Mouse (Mus musculus) embryonic facial prominence, embryonic 11.5 days (tissue): ENCODE measurements at regions not wholly inside any gene's neighbourhood (a gene's known extent, or its start where the extent isn't known, plus 50 kb on each side); places are given as distances from the start of the nearest gene placed in this dataset.

ENCODE experiments used
- ATAC-seq: fragments of 200-750 bp; cut with Nextera tagmentation; replicated peaks from 2 replicates; pipeline ENCODE4 v1.8.0; 2017; ENCODE audit warnings: low read depth; ENCODE audit not compliant: insufficient number of reproducible peaks, low FRiP score, low TSS enrichment
- DNase-seq: peaks from one replicate; pipeline ENCODE4 v3.0.0-alpha.2; 2015; ENCODE audit warnings: low spot score
- H3K27ac ChIP-seq: fragments of 300-500 bp; sonication (generic); replicated peaks from 2 replicates; pipeline ENCODE4 v1.5.1; 2014; ENCODE audit warnings: mild to moderate bottlenecking, low read depth, low read length, control low read depth
- H3K27me3 ChIP-seq: fragments of 300-500 bp; sonication (generic); 2 replicates; pipeline ENCODE4 v1.6.1; 2014; ENCODE audit warnings: mild to moderate bottlenecking, low read length, moderate library complexity, mixed read lengths; ENCODE audit not compliant: control insufficient read depth, insufficient read depth
- H3K36me3 ChIP-seq: fragments of 300-500 bp; sonication (generic); replicated peaks from 2 replicates; pipeline ENCODE4 v1.6.1; 2014; ENCODE audit warnings: low read depth, mild to moderate bottlenecking, low read length, moderate library complexity, mixed read lengths; ENCODE audit not compliant: control insufficient read depth, insufficient read depth
- H3K4me1 ChIP-seq: fragments of 300-500 bp; sonication (generic); 2 replicates; pipeline ENCODE4 v1.6.1; 2014; ENCODE audit warnings: low read length, mixed read lengths; ENCODE audit not compliant: control insufficient read depth, insufficient read depth
- H3K4me2 ChIP-seq: fragments of 300-500 bp; sonication (generic); 2 replicates; pipeline ENCODE4 v1.6.1; 2014; ENCODE audit warnings: low read depth, mild to moderate bottlenecking, control low read depth, low read length, moderate library complexity
- H3K4me3 ChIP-seq: fragments of 300-500 bp; sonication (generic); 2 replicates; pipeline ENCODE4 v1.5.1; 2014; ENCODE audit warnings: low read depth, low read length, control low read depth
- H3K9ac ChIP-seq: fragments of 300-500 bp; sonication (generic); replicated peaks from 2 replicates; pipeline ENCODE4 v1.6.1; 2014; ENCODE audit warnings: mild to moderate bottlenecking, control low read depth, low read length
- H3K9me3 ChIP-seq: fragments of 300-500 bp; sonication (generic); replicated peaks from 2 replicates; pipeline ENCODE4 v1.6.1; 2016; ENCODE audit warnings: mild to moderate bottlenecking, low read length, inconsistent platforms, mixed read lengths; ENCODE audit not compliant: control insufficient read depth
- WGBS: fragments of 180-500 bp; shearing (Covaris S2); extraction: QIAGEN DNeasy Blood & Tissue Kit; methylation state at CpG from one replicate; pipeline ENCODE4 v1.1.7; 2014; 5-methylcytosine and 5-hydroxymethylcytosine counted together

DNA sequence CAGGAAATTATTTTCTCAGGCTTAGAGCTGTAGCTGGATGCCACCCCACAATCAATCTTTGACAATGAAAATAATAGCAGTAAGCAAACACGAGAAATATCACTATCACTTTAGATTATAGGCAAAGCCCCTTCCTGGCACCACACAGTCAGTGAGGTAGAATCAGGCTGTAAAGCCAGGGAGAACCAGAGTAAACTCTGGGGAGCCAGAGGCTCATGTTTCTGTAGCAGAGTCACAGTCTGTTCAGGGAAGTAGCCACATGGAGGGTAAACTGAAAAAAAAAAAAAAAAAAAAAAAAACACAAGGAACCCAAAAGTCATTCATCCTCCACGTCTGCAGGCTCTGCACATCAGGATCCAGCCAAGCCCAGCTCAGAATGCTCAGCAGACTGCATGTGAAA lies 73.6 kb upstream of the Kctd3 start:
- no peaks in the 10 kb centered on the region for H3K9me3 ChIP-seq
- 59% methylated on average over 2 of the region's 2 CpGs for WGBS
- DNase-seq: no peak
- H3K27me3 ChIP-seq: no peaks in the 10 kb centered on the region
- H3K4me1 ChIP-seq: no peaks in the 10 kb centered on the region
- H3K27ac ChIP-seq: no peak overlapping the region
- no peak overlapping the region for H3K9ac ChIP-seq
- no peaks in the 10 kb centered on the region for H3K36me3 ChIP-seq
- H3K4me3 ChIP-seq: no peak overlapping the region
- ATAC-seq: no peak; the same call in 1 of the 2 replicates
- no peak overlapping the region for H3K4me2 ChIP-seq

- Histone ChIP-seq H3K27me3 (no peaks in the 10 kb centered on the region), H3K4me1 (no peaks in the 10 kb centered on the region), H3K4me2 (no peak overlapping the region), H3K9ac (no peak overlapping the region), H3K36me3 (no peaks in the 10 kb centered on the region), H3K4me3 (no peak overlapping the region), H3K27ac (no peak overlapping the region), H3K9me3 (no peaks in the 10 kb centered on the region)
- peak; percentile 82 for ATAC-seq
- peak; percentile 76 for DNase-seq
- 22% methylated on average over 9 of the region's 9 CpGs for WGBS
Observed at GRCm38 (mm10) chr1:189080797-189081196, 73.2 kb upstream of the Kctd3 start.

- Histone ChIP-seq H3K4me3 (no peak overlapping the region), H3K9ac (no peak overlapping the region), H3K9me3 (no peaks in the 10 kb centered on the region), H3K4me2 (no peak overlapping the region), H3K27me3 (no peaks in the 10 kb centered on the region), H3K27ac (no peak overlapping the region), H3K4me1 (no peaks in the 10 kb centered on the region), H3K36me3 (no peaks in the 10 kb centered on the region)
- WGBS: 77% methylated on average over 11 of the region's 11 CpGs
- DNase-seq (no peak), ATAC-seq (no peak)
Observed at GRCm38 (mm10) chr1:189079451-189080410, 72.1 kb upstream of the Kctd3 start.

GRCm38 (mm10) chr1:189077861-189078260 lies 70.2 kb upstream of the Kctd3 start:
- ATAC-seq (no peak), DNase-seq (no peak)
- H3K4me1 ChIP-seq: no peaks in the 10 kb centered on the region
- no peaks in the 10 kb centered on the region for H3K9me3 ChIP-seq
- no peak overlapping the region for H3K4me2 ChIP-seq
- no peaks in the 10 kb centered on the region for H3K36me3 ChIP-seq
- no peaks in the 10 kb centered on the region for H3K27me3 ChIP-seq
- H3K9ac ChIP-seq: no peak overlapping the region
- 81% methylated on average over 5 of the region's 5 CpGs for WGBS
- no peak overlapping the region for H3K4me3 ChIP-seq
- H3K27ac ChIP-seq: no peak overlapping the region

DNA sequence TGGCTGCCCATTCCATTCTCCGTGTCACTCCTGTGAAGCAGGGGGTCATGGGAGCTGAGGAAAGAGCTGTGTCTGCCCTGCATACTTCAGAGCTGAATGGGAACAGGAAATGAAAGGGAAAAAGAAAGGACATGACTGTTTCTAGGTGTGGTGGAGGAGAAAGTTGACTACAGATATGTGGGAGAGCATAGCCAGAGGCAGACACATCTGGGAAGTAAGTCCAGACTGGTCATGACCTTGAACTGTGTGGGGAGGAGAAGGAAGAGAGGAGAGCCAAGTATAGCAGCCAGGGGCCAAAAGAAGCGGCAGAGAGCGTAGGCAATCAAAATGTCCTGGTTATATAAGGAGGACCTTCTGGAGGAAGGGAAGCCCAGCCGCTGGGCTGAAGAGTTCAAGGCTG lies 68.6 kb upstream of the Kctd3 start:
- no peak for ATAC-seq
- Histone ChIP-seq H3K4me3 (no peak overlapping the region), H3K36me3 (no peaks in the 10 kb centered on the region), H3K4me2 (no peak overlapping the region), H3K27me3 (no peaks in the 10 kb centered on the region), H3K9me3 (no peaks in the 10 kb centered on the region), H3K4me1 (no peaks in the 10 kb centered on the region), H3K9ac (no peak overlapping the region), H3K27ac (no peak overlapping the region)
- 66% methylated on average over 4 of the region's 4 CpGs for WGBS
- no peak for DNase-seq

GRCm38 (mm10) chr1:189075671-189076070 lies 68.0 kb upstream of the Kctd3 start:
- Histone ChIP-seq H3K27ac (no peak overlapping the region), H3K27me3 (no peaks in the 10 kb centered on the region), H3K9ac (no peak overlapping the region), H3K9me3 (no peaks in the 10 kb centered on the region), H3K4me1 (no peaks in the 10 kb centered on the region), H3K36me3 (no peaks in the 10 kb centered on the region), H3K4me2 (no peak overlapping the region), H3K4me3 (no peak overlapping the region)
- 73% methylated on average over 13 of the region's 13 CpGs for WGBS
- DNase-seq: no peak
- ATAC-seq: no peak

DNA sequence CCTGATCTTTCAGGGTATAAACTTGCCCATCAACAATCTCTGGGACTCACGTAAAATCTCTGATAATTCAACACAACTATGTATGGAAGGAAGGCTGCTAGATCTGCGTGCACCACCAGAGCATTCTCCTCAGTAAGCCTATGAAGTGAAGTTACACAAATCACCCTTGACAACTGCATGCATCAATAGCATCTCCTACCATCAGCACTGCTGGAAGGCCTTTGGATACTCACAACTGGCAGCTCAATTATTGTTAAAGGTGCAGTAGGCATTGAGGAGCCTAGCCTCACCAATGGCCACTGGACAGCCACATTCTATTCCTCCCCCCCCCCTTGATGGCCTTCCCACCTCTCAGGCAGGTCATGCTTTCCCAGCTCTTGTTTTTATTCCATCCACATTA lies 64.9 kb upstream of the Kctd3 start:
- H3K4me3 ChIP-seq: no peak overlapping the region
- WGBS: 90% methylated on average over 2 of the region's 2 CpGs
- ATAC-seq (no peak), DNase-seq (no peak)
- H3K4me1 ChIP-seq: no peaks in the 10 kb centered on the region
- H3K27ac ChIP-seq: no peak overlapping the region
- no peaks in the 10 kb centered on the region for H3K9me3 ChIP-seq
- no peak overlapping the region for H3K9ac ChIP-seq
- no peaks in the 10 kb centered on the region for H3K36me3 ChIP-seq
- no peaks in the 10 kb centered on the region for H3K27me3 ChIP-seq
- no peak overlapping the region for H3K4me2 ChIP-seq

GRCm38 (mm10) chr1:189068204-189068603 lies 60.6 kb upstream of the Kctd3 start:
- no peak overlapping the region for H3K9ac ChIP-seq
- WGBS: 61% methylated on average over 3 of the region's 3 CpGs

More at GRCm38 (mm10) chr1:189068204-189068603, 60.6 kb upstream of the Kctd3 start:
- H3K4me1 ChIP-seq: no peaks in the 10 kb centered on the region
- H3K4me2 ChIP-seq: no peak overlapping the region
- ATAC-seq (no peak), DNase-seq (no peak)
- no peaks in the 10 kb centered on the region for H3K27me3 ChIP-seq
- H3K27ac ChIP-seq: no peak overlapping the region
- no peaks in the 10 kb centered on the region for H3K9me3 ChIP-seq
- no peaks in the 10 kb centered on the region for H3K36me3 ChIP-seq
- no peak overlapping the region for H3K4me3 ChIP-seq
